Comparison of ENCODE assay signal across 16 mouse cellular contexts in the genomic region with DNA sequence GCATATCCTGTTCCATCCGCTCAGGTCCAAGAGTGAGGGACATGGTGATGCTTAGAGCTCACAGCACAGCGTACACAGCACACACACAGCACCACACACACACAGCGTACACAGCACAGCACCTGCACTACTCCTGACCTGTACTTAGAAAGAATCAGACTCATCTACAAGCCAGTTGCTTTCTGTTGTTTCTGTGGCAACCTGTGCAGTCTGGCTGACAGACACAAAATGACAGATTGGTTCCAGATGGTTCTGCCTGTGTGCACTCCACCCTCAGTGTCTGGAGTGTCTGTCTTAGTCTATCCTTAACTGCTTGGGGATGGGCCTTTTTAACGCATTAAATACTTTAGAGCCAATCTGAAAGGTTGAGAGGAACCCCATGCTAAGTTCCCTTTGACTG.
DNase-seq lines count a peak whose midpoint lies in the region; ATAC-seq and TF ChIP-seq lines count a peak whose summit lies in the region.
"Had no signal": no experiment of that assay in that cellular context is flagged by ENCODE, and none has a peak within 500 bp of the region (broad histone marks: within the 10 kb centered on the region; RNA-seq: fewer than 3 reads in every experiment).

No protein-coding gene starts in this region.

- WGBS in intestine, postnatal 0 days = 74% methylated on average over 4 of the region's 4 CpGs

- no peak for ATAC-seq in intestine, postnatal 0 days
- ATAC-seq: CD4-positive, CD25-positive, alpha-beta regulatory T cell, adult 4 months; hindbrain, embryonic 16.5 days; midbrain, embryonic 15.5 days had no signal

- intact Hi-C loops in left cerebral cortex, postnatal 25 days (cut with DNase I) = loop anchor here (5.0 to 10.0 kb wide), 5 partner anchors 99 to 1314 kb away; partner anchors contain the start of gene Ajap1
- intact Hi-C loops in left cerebral cortex, adult 2 months (cut with DNase I) = loop anchor here (10.0 kb wide), 3 partner anchors 387 to 1317 kb away; no protein-coding TSS in a partner anchor

- no peaks in the 10 kb centered on the region for H3K4me1 ChIP-seq in intestine, postnatal 0 days (replicated peaks; ENCODE audit: control insufficient read depth, insufficient read depth, low read length)
- H3K4me1 ChIP-seq: liver, embryonic 15.5 days had no signal

- no peaks in the 10 kb centered on the region for H3K27me3 ChIP-seq in intestine, postnatal 0 days (replicated peaks; ENCODE audit: control insufficient read depth, insufficient read depth, low read length)
- H3K27me3 ChIP-seq: liver, embryonic 15.5 days had no signal

- no peak overlapping the region for H3K9ac ChIP-seq in intestine, postnatal 0 days (ENCODE audit: low read depth, low read length)
- H3K9ac ChIP-seq: limb, embryonic 12.5 days; liver, embryonic 15.5 days; midbrain, embryonic 15.5 days had no signal

- H3K27ac ChIP-seq in left cerebral cortex, adult 2 months = no peak overlapping the region
- H3K27ac ChIP-seq in intestine, postnatal 0 days (ENCODE audit: low read depth, low read length) = no peak overlapping the region
- H3K27ac ChIP-seq: limb, embryonic 12.5 days; liver, embryonic 15.5 days; midbrain, embryonic 15.5 days had no signal

- H3K4me2 ChIP-seq in intestine, postnatal 0 days (replicated peaks; ENCODE audit: low read depth) = no peak overlapping the region
- H3K4me2 ChIP-seq: heart, embryonic 11.5 days; limb, embryonic 12.5 days; liver, embryonic 15.5 days; midbrain, embryonic 15.5 days had no signal

- TF ChIP-seq CTCF in left cerebral cortex, adult 2 months (IDR thresholded peaks at IDR 0.05) = no peak
- TF ChIP-seq CTCF in intestine, postnatal 0 days (IDR thresholded peaks at IDR 0.05; ENCODE audit: low read depth) = no peak

- DNase-seq in left cerebral cortex, postnatal 25 days (ENCODE audit: low spot score in 2 of 2) = peak; percentile 44 to 76
- DNase-seq in left cerebral cortex, adult 2 months (ENCODE audit: extremely low spot score in 1 of 2, low spot score in 2 of 2) = no peak
- peak; percentile 46 for DNase-seq in embryo, embryonic 10.5 days (ENCODE audit: low spot score)
- DNase-seq in forelimb bud, embryonic 11.5 days (ENCODE audit: low read depth, low spot score) = peak; percentile 8
- DNase-seq in layer of hippocampus, postnatal 36 days = peak; percentile 63 to 64
- no peak for DNase-seq in lung, postnatal 36 days
- DNase-seq: adrenal gland, postnatal 14 days; kidney, adult 8-10 months; right cerebral cortex, postnatal 14 days had no signal

- no peak overlapping the region for H3K4me3 ChIP-seq in left cerebral cortex, adult 2 months
- H3K4me3 ChIP-seq in intestine, postnatal 0 days (ENCODE audit: low read depth, low read length) = no peak overlapping the region
- H3K4me3 ChIP-seq: limb, embryonic 12.5 days; liver, embryonic 15.5 days; midbrain, embryonic 15.5 days had no signal

- H3K9me3 ChIP-seq in intestine, postnatal 0 days (ENCODE audit: control insufficient read depth) = no peaks in the 10 kb centered on the region
- H3K9me3 ChIP-seq: limb, embryonic 12.5 days; liver, embryonic 15.5 days; midbrain, embryonic 15.5 days had no signal

- H3K36me3 ChIP-seq in intestine, postnatal 0 days (ENCODE audit: control insufficient read depth, insufficient read depth) = no peaks in the 10 kb centered on the region
- H3K36me3 ChIP-seq: limb, embryonic 12.5 days; liver, embryonic 15.5 days; midbrain, embryonic 15.5 days had no signal

Comparison
In these comparisons a context has a peak if more than half of its experiments do, and no peak if none do; other contexts are left out.
1. DNase-seq: peak in left cerebral cortex, postnatal 25 days (2 of 2), embryo, embryonic 10.5 days (single experiment), forelimb bud, embryonic 11.5 days (single experiment) and layer of hippocampus, postnatal 36 days (2 of 2); none in left cerebral cortex, adult 2 months (0 of 2) and lung, postnatal 36 days (single experiment).